Mouse (Mus musculus): Measurements from ENCODE around the gene Aldh4a1.

DNA sequence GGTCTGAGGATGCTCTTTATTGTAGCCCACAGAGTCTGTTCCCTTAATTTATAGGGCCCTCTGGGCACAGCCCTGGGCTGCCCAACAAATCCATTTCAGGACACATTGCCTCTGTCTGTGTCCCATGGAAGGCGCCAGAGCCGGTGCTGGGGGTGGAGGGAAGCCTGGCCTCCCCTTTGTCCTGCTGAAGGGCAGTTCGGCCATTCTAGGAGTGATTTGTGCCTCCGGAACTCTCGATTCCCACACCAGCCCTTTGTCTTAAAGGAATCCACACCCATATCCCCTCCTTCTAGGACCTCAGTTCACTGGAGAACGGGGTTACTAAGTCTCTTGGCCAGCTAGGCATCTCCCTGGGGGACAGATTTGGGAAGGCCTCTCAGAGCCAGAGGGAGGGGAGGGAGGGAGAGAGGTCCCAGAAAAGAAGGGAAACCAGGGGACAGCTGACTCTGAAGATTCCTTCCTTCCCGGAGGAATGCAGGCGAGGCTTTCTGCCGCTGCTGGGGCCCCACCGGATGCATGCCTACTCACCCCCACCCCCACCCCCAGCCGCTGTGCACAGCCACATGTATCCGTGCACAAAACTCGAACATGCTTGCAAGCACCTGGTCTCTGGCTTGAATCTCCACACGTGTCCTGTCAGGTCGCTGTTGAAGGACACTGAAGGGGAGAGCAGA is 41.9 kb upstream of the Aldh4a1 start:
- TF ChIP-seq HCFC1 (IDR thresholded peaks at IDR 0.05; ENCODE audit: borderline replicate concordance, insufficient read depth, low read length) (no peak), ZNF384 (IDR thresholded peaks at IDR 0.05; ENCODE audit: low read depth, low read length) (no peak), ZC3H11A (IDR thresholded peaks at IDR 0.05; ENCODE audit: borderline replicate concordance, low read depth, low read length) (no peak), MAFK (IDR thresholded peaks at IDR 0.05; ENCODE audit: insufficient read depth, low read depth, low read length) (no peak), CHD2 (IDR thresholded peaks at IDR 0.05; ENCODE audit: low read depth, low read length) (no peak)
